Mouse (Mus musculus): ENCODE measurements at regions not wholly inside any gene's neighbourhood (a gene's known extent, or its start where the extent isn't known, plus 50 kb on each side); places are given as distances from the start of the nearest gene placed in this dataset.
A peak's percentile ranks its signal among the peaks of the same experiment; 100 is the strongest.

- no peak for DNase-seq (ENCODE audit: low spot score)
Observed at GRCm38 (mm10) chr9:34143131-34143795, 342.4 kb upstream of the Kirrel3 start.

- DNase-seq (ENCODE audit: low spot score), result no peak
Observed at GRCm38 (mm10) chr9:34155240-34156019, 330.3 kb upstream of the Kirrel3 start.

GRCm38 (mm10) chr9:34156581-34156980 is 329.1 kb upstream of the Kirrel3 start:
- DNase-seq (ENCODE audit: low spot score), result no peak

- DNase-seq (ENCODE audit: low spot score), result no peak
Observed at GRCm38 (mm10) chr9:34161119-34161518, 324.6 kb upstream of the Kirrel3 start.

- no peak for DNase-seq (ENCODE audit: low spot score)
Observed at GRCm38 (mm10) chr9:34186314-34186713, 299.4 kb upstream of the Kirrel3 start.

GRCm38 (mm10) chr9:34192542-34192941 is 293.2 kb upstream of the Kirrel3 start:
- peak; percentile 46 for DNase-seq (ENCODE audit: low spot score)

GRCm38 (mm10) chr9:34202122-34202941 is 283.4 kb upstream of the Kirrel3 start:
- peak; percentile 6 for DNase-seq (ENCODE audit: low spot score)

- peak; percentile 13 for DNase-seq (ENCODE audit: low spot score)
Observed at GRCm38 (mm10) chr9:34202942-34203551, 282.6 kb upstream of the Kirrel3 start.

- DNase-seq (ENCODE audit: low spot score), result peak; percentile 23
Observed at GRCm38 (mm10) chr9:34203624-34204365, 281.9 kb upstream of the Kirrel3 start.

GRCm38 (mm10) chr9:34204479-34204878 is 281.2 kb upstream of the Kirrel3 start:
- DNase-seq (ENCODE audit: low spot score), result peak; percentile 47

GRCm38 (mm10) chr9:34231561-34231960 is 254.1 kb upstream of the Kirrel3 start:
- no peak for DNase-seq (ENCODE audit: low spot score)

GRCm38 (mm10) chr9:34234734-34235133 is 251.0 kb upstream of the Kirrel3 start:
- DNase-seq (ENCODE audit: low spot score), result no peak

GRCm38 (mm10) chr9:34239531-34239930 is 246.2 kb upstream of the Kirrel3 start:
- no peak for DNase-seq (ENCODE audit: low spot score)

- DNase-seq (ENCODE audit: low spot score), result no peak
Observed at GRCm38 (mm10) chr9:34243674-34244073, 242.0 kb upstream of the Kirrel3 start.

GRCm38 (mm10) chr9:34244576-34244975 is 241.1 kb upstream of the Kirrel3 start:
- DNase-seq (ENCODE audit: low spot score), result no peak

GRCm38 (mm10) chr9:34252796-34253195 is 232.9 kb upstream of the Kirrel3 start:
- DNase-seq (ENCODE audit: low spot score), result no peak

GRCm38 (mm10) chr9:34258492-34258891 is 227.2 kb upstream of the Kirrel3 start:
- DNase-seq (ENCODE audit: low spot score), result peak; percentile 8

- DNase-seq (ENCODE audit: low spot score), result no peak
Observed at GRCm38 (mm10) chr9:34278068-34278467, 207.6 kb upstream of the Kirrel3 start.

- DNase-seq (ENCODE audit: low spot score), result no peak
Observed at GRCm38 (mm10) chr9:34279386-34279785, 206.3 kb upstream of the Kirrel3 start.

- DNase-seq (ENCODE audit: low spot score), result peak; percentile 49
Observed at GRCm38 (mm10) chr9:34279906-34280305, 205.8 kb upstream of the Kirrel3 start.

Measured in embryo, embryonic 10 days (tissue).